Mouse (Mus musculus) inflammation-experienced regulatory T-cells, adult 16 weeks (primary cell): ENCODE measurements around the gene Esp6. TPM values are rescaled to one million over a fixed set of nuclear protein-coding genes. Genes with fewer than 3 reads are reported as not detected.

Experiments
- polyA plus RNA-seq: library from polyadenylated mRNA; unstranded; fragments of 100-300 nt; shearing (Covaris generic); gene quantifications from one replicate; pipeline ENCODE4 v1.2.1, GENCODE M21; 2017

The Esp6 gene
- not detected for polyA plus RNA-seq

DNA sequence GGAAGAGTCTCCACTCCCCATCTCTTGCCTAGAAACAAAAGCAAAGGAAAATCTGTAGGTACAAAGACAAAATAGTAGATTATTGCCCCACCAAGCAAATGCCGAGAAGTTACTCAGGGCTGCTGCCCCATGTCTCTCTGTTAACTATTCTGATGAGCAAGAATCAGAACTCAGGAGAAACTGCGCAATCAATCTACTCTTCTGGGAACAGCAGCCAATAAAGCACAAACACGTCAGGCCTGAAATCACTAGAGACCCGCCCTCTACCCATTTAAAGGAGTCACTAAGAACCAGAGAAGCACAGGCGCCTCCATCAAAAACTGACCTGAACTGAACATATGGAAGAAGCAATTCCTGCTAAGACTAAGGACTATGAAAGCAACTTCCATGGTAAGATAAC lies at the start of gene Esp6:
TSS of gene Esp6 (plus strand) at position 301 of the 400 bp plus-strand sequence.

GRCm38 (mm10) chr17:40519818-40520217 lies 41.5 kb upstream of the Esp6 start, which contains the start of gene Esp8:
Esp8 (plus strand) TSS chr17:40520022.

GRCm38 (mm10) chr17:40598294-40598693 lies 37.0 kb downstream of the Esp6 start, which contains the start of gene Esp4:
Esp4 (plus strand) TSS chr17:40598594.

Other genes starting within 250 kb of the Esp6 start
- gene Crisp1, start 242.3 kb upstream of the Esp6 start, polyA plus RNA-seq: not detected
- gene Esp8, start 41.5 kb upstream of the Esp6 start, polyA plus RNA-seq: not detected
- not detected for gene Esp4, start 37.1 kb downstream of the Esp6 start, polyA plus RNA-seq
- gene Esp3, start 70.6 kb downstream of the Esp6 start, polyA plus RNA-seq: not detected
- gene Esp1, start 165.6 kb downstream of the Esp6 start, polyA plus RNA-seq: not detected
- gene Crisp2, start 245.5 kb downstream of the Esp6 start, polyA plus RNA-seq: not detected
- 0.28 TPM for gene Rhag, start 249.6 kb downstream of the Esp6 start, polyA plus RNA-seq